Mouse (Mus musculus) left cerebral cortex, adult 9 months (tissue): ENCODE measurements at regions not wholly inside any gene's neighbourhood (a gene's known extent, or its start where the extent isn't known, plus 50 kb on each side); places are given as distances from the start of the nearest gene placed in this dataset.

Source experiments
- DNase-seq, 2 experiments: peaks; one replicate each; pipeline ENCODE4 v3.0.0; 2022; ENCODE audit warnings: low spot score in 2 of 2

DNA sequence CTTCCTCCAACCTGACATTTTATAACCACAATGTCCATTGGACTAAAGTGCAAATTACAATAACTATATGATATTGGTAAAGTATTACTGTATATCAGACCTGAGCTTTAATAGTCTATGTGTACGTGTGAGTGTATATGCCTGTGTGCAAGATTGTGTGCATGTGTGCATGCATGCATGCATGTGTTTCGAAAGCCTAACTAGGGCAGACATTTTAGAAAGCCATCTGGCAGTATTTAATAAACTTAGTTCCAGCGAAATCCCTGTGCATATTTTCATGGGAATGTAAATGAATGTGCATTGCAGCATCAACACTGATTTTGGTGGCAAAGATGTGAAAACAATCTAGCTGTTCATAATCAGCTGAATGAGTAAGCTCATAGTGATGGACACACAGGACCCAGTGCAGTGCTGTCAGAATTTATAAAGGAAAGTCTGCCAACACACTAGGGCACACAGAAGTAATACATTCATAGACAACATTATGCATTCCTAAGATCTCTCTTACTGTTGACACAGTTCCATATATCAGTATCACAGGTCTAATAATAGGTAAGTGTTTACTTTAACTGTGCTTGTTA lies 1288.1 kb downstream of the D3Ertd751e start:
- DNase-seq, result no peak

DNA sequence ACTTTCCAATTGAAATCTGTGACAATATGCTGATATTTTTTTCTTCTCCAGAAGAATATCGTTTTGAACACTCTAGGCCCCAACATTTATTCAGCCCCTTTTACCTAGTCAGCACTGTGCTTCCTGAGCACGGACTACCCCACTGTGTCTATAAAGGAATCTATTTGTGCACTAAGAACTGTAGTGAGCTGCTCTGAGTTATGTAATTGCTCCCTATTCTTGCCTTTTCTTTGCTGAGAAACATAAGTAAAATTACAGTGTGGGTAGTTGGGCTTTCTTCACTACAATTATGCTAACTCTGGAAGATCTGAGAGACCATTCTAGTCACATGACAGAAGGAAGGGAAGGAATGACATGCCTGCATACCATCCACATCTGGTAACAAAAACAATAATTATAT lies 1313.9 kb downstream of the D3Ertd751e start:
- peak in 1 of 2 experiments; percentile 10 for DNase-seq
